Mouse (Mus musculus) liver, embryonic 11.5 days (tissue): ENCODE measurements around the gene Mgll. TPM values are rescaled to one million over a fixed set of nuclear protein-coding genes. Genes with fewer than 3 reads are reported as not detected.

ENCODE experiments used
- ATAC-seq: fragments of 200-750 bp; cut with Nextera tagmentation; replicated peaks from 2 replicates; pipeline ENCODE4 v1.8.0; 2017; ENCODE audit warnings: moderate number of reproducible peaks, mild to moderate bottlenecking, moderate TSS enrichment, moderate library complexity; ENCODE audit not compliant: low FRiP score
- DNase-seq: peaks from one replicate; pipeline ENCODE4 v3.0.0-alpha.2; 2017; ENCODE audit warnings: low spot score
- H3K27ac ChIP-seq: fragments of 300-500 bp; sonication (generic); 2 replicates; pipeline ENCODE4 v1.5.1; 2014; ENCODE audit warnings: mild to moderate bottlenecking, low read depth, low read length, control low read depth
- H3K27me3 ChIP-seq: fragments of 300-500 bp; sonication (generic); replicated peaks from 2 replicates; pipeline ENCODE4 v1.6.1; 2014; ENCODE audit warnings: low read length, mixed read lengths; ENCODE audit not compliant: control insufficient read depth, insufficient read depth
- H3K36me3 ChIP-seq: fragments of 300-500 bp; sonication (generic); 2 replicates; pipeline ENCODE4 v1.6.1; 2014; ENCODE audit warnings: mild to moderate bottlenecking, low read length, moderate library complexity, mixed read lengths; ENCODE audit not compliant: control insufficient read depth, insufficient read depth
- H3K4me1 ChIP-seq: fragments of 300-500 bp; sonication (generic); replicated peaks from 2 replicates; pipeline ENCODE4 v1.6.1; 2014; ENCODE audit warnings: low read length, mixed read lengths; ENCODE audit not compliant: control insufficient read depth, insufficient read depth
- H3K4me2 ChIP-seq: fragments of 300-500 bp; sonication (generic); 2 replicates; pipeline ENCODE4 v1.6.1; 2014; ENCODE audit warnings: mild to moderate bottlenecking, control low read depth, moderate library complexity
- H3K4me3 ChIP-seq: fragments of 300-500 bp; sonication (generic); 2 replicates; pipeline ENCODE4 v1.5.1; 2014; ENCODE audit warnings: low read depth, low read length, control low read depth
- H3K9ac ChIP-seq: fragments of 300-500 bp; sonication (generic); 2 replicates; pipeline ENCODE4 v1.6.1; 2014; ENCODE audit warnings: low read depth, low read length, control low read depth
- H3K9me3 ChIP-seq: fragments of 300-500 bp; sonication (generic); 2 replicates; pipeline ENCODE4 v1.6.1; 2016; ENCODE audit warnings: low read length, inconsistent platforms, mixed read lengths; ENCODE audit not compliant: control insufficient read depth
- WGBS: fragments of 180-500 bp; shearing (Covaris S2); extraction: QIAGEN DNeasy Blood & Tissue Kit; methylation state at CpG from one replicate; pipeline ENCODE4 v1.1.7; 2014; 5-methylcytosine and 5-hydroxymethylcytosine counted together
- polyA plus RNA-seq: library from polyadenylated mRNA; unstranded; fragments of >200 nt; fragmentation: Nextera tagmentation; extraction: Ambion mirVana; gene quantifications from 2 replicates; pipeline ENCODE4 v1.2.1, GENCODE M21; 2014

Gene Mgll
- polyA plus RNA-seq, 1 experiment from 2014 or later, result 22.2 TPM

DNA sequence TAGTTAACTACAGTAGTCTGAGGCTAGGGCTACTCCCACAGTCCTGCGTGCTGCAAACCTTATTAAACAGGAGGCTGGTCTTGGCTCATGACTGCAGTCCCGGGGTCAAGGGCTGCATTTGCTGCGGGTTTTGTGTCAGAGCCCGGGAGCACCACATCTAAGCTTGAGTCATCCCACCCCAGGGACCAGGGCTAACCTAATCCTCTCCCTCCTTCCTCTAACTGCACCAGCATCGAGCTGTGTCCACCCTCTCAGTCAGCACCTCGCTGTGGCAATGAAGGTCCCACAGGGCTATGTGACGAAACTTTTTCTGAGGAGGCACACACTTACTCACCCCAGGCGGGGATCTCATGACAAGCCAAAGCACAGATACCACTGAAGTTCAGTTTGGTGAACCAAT lies 22.1 kb downstream of the Mgll start:
- ATAC-seq (no peak), DNase-seq (no peak)
- Histone ChIP-seq H3K9ac (no peak overlapping the region), H3K36me3 (no peaks in the 10 kb centered on the region), H3K27me3 (no peaks in the 10 kb centered on the region), H3K4me2 (no peak overlapping the region), H3K4me1 (peaks cover 11% of the 10 kb centered on the region), H3K4me3 (no peak overlapping the region), H3K27ac (no peak overlapping the region), H3K9me3 (no peaks in the 10 kb centered on the region)
- WGBS, result 77% methylated on average over 8 of the region's 8 CpGs

DNA sequence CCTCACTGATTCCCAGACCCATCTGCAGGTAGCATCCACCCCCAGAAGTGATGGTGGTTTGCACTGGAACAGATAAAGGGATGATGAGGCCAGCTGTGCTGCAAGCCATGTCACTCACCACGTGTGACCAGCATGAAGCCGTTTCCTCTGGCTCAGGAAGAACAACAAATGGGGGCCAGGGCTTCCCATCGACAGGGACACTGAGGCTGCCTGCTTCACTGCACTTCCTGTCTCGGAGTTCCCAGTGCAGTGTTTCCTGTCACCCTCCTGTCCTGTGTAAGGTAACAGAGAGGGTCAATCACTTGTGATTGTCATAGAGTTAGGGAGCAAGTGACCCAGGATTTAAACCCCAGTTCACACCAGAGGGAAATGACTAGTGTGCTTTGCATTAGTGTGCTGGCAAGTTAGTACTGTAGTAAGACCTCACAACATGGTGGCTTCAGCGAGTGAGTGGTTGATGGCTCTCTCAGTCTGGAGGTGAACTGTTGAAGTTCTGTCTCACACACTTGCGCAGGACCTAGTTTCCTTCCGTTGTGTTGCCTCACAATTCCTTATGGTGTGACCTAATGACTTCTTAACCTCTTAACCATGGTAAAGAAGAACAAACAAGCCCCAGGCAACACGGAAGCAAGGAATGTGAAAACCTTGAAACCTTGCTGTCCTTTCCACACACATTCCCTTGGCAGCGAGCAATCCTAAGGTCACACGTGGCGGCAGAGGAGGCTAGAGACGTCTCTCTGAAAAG lies 23.3 kb downstream of the Mgll start:
- no peaks in the 10 kb centered on the region for H3K27me3 ChIP-seq
- H3K4me2 ChIP-seq, result no peak overlapping the region
- no peak overlapping the region for H3K27ac ChIP-seq
- no peak for DNase-seq
- no peak overlapping the region for H3K9ac ChIP-seq
- H3K9me3 ChIP-seq, result no peaks in the 10 kb centered on the region
- ATAC-seq, result no peak
- H3K4me1 ChIP-seq, result no peaks in the 10 kb centered on the region
- H3K4me3 ChIP-seq, result no peak overlapping the region
- WGBS, result 69% methylated on average over 12 of the region's 12 CpGs
- H3K36me3 ChIP-seq, result no peaks in the 10 kb centered on the region

DNA sequence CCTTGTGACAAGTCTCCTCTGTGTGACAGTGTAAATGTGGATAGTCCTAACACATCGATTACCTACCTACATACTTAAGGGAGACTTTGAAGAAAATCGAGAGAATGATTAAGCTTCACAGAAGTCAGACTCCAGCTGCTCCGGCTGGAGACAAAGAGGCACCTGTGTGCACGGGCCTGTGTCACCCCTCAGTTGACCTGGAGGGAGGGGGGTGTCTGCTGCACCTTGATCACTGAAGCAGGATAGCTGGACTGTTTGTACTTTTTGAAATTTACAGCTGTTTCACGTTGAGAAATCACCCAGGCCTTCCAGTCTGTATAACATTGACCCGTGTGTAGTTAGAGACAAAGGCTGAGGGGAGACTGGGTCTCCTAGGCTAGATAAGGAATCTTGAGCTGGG lies 26.7 kb downstream of the Mgll start:
- no peak overlapping the region for H3K4me2 ChIP-seq
- H3K9me3 ChIP-seq, result no peaks in the 10 kb centered on the region
- H3K27me3 ChIP-seq, result no peaks in the 10 kb centered on the region
- no peaks in the 10 kb centered on the region for H3K4me1 ChIP-seq
- H3K4me3 ChIP-seq, result no peak overlapping the region
- no peaks in the 10 kb centered on the region for H3K36me3 ChIP-seq
- no peak overlapping the region for H3K27ac ChIP-seq
- 71% methylated on average over 6 of the region's 6 CpGs for WGBS
- H3K9ac ChIP-seq, result no peak overlapping the region
- DNase-seq, result no peak
- no peak for ATAC-seq

DNA sequence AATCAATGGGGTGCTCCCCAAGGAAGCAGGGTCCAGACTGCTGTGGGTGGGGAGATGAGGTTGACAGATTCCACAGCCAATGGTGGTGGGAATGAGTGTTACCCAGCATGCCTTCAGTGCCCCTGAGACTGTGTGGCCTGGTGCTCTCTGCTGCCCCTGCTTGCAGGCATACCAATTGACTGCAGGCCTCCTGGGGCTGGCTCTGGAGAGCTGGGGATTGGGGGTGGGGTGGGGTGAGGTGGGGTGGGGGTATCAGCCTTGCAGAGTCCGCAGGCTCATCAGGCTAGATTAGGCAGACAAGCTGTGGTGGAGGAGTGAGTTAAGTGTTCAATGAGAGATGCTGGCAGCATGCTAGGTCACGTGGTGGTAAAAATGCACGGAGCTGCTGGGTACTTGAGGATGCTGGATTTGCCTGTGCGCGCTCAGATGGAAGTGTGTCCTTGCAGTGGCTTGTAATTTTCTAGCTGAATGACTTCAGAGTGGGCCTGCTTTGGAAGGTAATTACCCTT lies 28.6 kb downstream of the Mgll start:
- DNase-seq (no peak), ATAC-seq (peak; percentile 50)
- H3K9ac ChIP-seq, result no peak overlapping the region
- no peaks in the 10 kb centered on the region for H3K27me3 ChIP-seq
- 68% methylated on average over 5 of the region's 5 CpGs for WGBS
- H3K9me3 ChIP-seq, result no peaks in the 10 kb centered on the region
- H3K4me1 ChIP-seq, result peaks cover 4% of the 10 kb centered on the region; the same call in 1 of the 2 replicates
- no peak overlapping the region for H3K4me2 ChIP-seq
- H3K27ac ChIP-seq, result no peak overlapping the region
- no peak overlapping the region for H3K4me3 ChIP-seq
- no peaks in the 10 kb centered on the region for H3K36me3 ChIP-seq

DNA sequence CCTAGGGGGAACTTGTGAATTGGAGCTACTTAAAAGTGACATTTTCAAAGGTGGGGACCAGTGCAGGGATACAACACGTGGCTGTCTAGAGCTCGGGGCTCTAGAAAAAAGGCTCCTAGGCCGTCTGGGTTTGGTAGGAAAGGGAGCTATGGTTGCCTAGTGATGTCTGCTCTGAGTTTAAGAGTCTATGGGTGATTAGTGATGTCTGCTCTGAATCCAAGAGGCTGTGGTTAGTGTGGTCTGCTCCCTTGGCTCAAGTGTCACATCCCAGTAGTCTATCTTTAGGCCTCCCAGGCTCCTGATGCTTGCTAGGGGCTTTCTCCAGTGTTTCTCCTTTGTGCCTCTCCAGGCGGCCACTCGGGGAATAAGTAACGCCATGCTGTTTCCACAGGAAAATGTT lies 29.4 kb downstream of the Mgll start:
- H3K27ac ChIP-seq, result no peak overlapping the region
- H3K27me3 ChIP-seq, result no peaks in the 10 kb centered on the region
- DNase-seq (no peak), ATAC-seq (no peak)
- WGBS, result 74% methylated on average over 6 of the region's 6 CpGs
- no peaks in the 10 kb centered on the region for H3K9me3 ChIP-seq
- peaks cover 12% of the 10 kb centered on the region for H3K4me1 ChIP-seq
- no peak overlapping the region for H3K4me3 ChIP-seq
- no peak overlapping the region for H3K4me2 ChIP-seq
- H3K36me3 ChIP-seq, result no peaks in the 10 kb centered on the region
- no peak overlapping the region for H3K9ac ChIP-seq

DNA sequence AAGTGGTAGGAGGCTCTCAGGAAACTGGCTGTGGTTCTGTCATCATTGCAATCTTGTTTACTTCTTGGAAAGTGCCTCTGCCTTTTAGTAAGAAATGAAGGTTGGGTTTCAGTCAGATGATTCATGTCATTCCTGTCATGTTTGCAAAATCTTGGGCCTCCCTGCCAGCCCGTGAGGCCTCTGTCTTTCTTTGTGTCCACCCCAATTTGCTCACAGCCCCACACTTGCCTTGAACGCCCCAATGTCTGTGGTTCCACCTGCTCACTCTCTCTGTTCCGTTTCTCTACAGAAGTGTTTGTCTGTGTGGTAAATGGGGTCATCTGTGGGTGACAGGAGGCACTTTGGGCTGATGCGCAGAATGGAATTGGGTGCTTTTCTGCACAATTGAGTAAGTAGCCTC lies 32.8 kb downstream of the Mgll start:
- H3K4me3 ChIP-seq, result no peak overlapping the region
- no peak overlapping the region for H3K4me2 ChIP-seq
- H3K36me3 ChIP-seq, result no peaks in the 10 kb centered on the region
- 78% methylated on average over 4 of the region's 4 CpGs for WGBS
- peaks cover 44% of the 10 kb centered on the region for H3K4me1 ChIP-seq
- H3K9ac ChIP-seq, result no peak overlapping the region
- ATAC-seq (no peak), DNase-seq (no peak)
- H3K27me3 ChIP-seq, result no peaks in the 10 kb centered on the region
- H3K9me3 ChIP-seq, result no peaks in the 10 kb centered on the region
- no peak overlapping the region for H3K27ac ChIP-seq

DNA sequence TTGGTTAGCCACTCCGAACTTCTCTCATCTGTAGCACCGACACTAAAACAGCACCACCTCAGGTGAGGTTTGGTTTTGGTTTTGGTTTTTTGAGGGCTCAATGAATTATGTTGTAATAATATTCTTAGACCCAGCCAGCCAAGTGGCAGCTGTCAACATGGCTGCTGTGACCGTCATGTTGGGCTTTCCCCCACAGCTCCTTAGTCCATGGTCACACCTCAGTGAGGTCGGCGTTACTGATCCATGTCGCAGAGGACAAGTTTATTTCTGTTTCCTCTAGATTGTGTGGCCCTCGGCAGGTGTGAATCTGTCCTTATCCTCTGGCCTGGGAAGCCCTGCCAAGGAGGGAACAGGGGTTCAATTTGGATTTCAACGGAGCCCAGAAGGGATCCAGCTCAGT lies 33.9 kb downstream of the Mgll start:
- H3K27me3 ChIP-seq, result no peaks in the 10 kb centered on the region
- DNase-seq, result no peak
- WGBS, result 66% methylated on average over 8 of the region's 8 CpGs
- H3K4me2 ChIP-seq, result peak overlapping the region; percentile 44
- ATAC-seq, result no peak
- 0 out of 2 replicates have a peak overlapping the region, but pooled peaks have one; percentile 31 for H3K9ac ChIP-seq
- peak overlapping the region; percentile 88 for H3K27ac ChIP-seq
- no peaks in the 10 kb centered on the region for H3K9me3 ChIP-seq
- no peaks in the 10 kb centered on the region for H3K36me3 ChIP-seq
- H3K4me1 ChIP-seq, result peaks cover 46% of the 10 kb centered on the region
- no peak overlapping the region for H3K4me3 ChIP-seq

DNA sequence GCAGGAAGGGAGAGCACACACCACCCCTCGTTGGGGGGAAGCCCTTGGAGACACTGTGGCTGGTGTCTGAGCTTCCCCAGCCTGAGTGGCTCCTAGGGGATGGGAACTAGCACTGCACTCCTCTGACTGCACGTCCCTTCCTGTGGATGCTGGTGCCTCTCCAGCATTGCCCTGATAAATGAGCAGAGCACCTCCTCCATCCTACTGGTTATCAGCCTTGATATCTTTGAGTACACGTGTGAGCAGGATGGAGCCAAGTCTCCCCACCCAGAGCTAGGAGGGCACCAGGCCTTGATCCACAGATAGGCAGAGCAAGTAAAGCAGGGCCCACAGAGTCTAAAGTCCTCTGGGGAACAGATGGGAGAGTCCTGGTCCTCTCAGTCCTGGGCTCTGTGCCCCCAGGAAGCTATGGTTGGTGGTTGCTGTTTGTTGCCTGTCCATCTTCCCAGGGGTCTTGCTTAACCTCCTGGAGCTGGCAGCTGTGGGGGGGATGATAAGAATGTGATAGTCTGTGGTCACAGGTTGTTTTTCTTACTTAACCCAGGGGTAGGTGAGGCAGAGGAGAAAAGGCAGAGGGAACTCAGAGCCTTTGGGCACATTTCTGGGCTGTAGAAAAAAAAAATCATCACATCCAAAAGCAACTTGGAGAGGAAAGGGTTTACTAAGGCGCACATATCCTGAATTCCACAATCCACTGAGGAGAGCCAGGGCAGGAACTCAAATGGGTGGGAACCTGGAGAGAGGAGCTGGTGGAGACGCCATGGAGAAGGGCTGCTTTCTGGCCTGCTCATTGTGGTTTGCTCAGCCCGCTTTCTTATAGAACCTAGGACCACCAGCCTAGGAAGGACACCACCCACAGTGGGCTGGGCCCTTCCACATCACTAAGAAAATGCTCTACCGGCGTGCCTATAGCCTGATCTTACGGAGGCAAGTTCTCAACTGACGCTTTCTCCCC lies 34.6 kb downstream of the Mgll start:
- H3K27ac ChIP-seq, result peak overlapping the region; percentile 88
- peak; percentile 85 for ATAC-seq
- no peaks in the 10 kb centered on the region for H3K9me3 ChIP-seq
- H3K4me3 ChIP-seq, result no peak overlapping the region
- peak overlapping the region; percentile 44 for H3K9ac ChIP-seq
- WGBS, result 57% methylated on average over 10 of the region's 10 CpGs
- no peak for DNase-seq
- H3K36me3 ChIP-seq, result no peaks in the 10 kb centered on the region
- peak overlapping the region; percentile 51 for H3K4me2 ChIP-seq
- peaks cover 46% of the 10 kb centered on the region for H3K4me1 ChIP-seq
- no peaks in the 10 kb centered on the region for H3K27me3 ChIP-seq
